Mouse (Mus musculus) E14TG2a.4 (cell line): Measurements from ENCODE around the gene Arvcf.

Source experiments
- H3K27me3 ChIP-seq: 2 replicates; pipeline ENCODE4 v1.6.1; 2014; ENCODE audit warnings: low read length, control low read depth; ENCODE audit not compliant: insufficient read depth
- H3K36me3 ChIP-seq: 2 replicates; pipeline ENCODE4 v1.6.1; 2014; ENCODE audit warnings: low read length, control low read depth; ENCODE audit not compliant: insufficient read depth
- H3K4me1 ChIP-seq: replicated peaks from 2 replicates; pipeline ENCODE4 v1.6.1; 2014; ENCODE audit warnings: low read depth, low read length, control low read depth
- H3K4me3 ChIP-seq: replicated peaks from 2 replicates; pipeline ENCODE4 v1.5.1; 2014; ENCODE audit warnings: mild to moderate bottlenecking, low read length
- H3K9me3 ChIP-seq: 2 replicates; pipeline ENCODE4 v1.6.1; 2014; ENCODE audit warnings: low read length, control low read depth
- CTCF ChIP-seq: conservative IDR thresholded peaks from 2 replicates; pipeline ENCODE4 v1.5.1; 2014; ENCODE audit warnings: low read length
- NANOG ChIP-seq: IDR thresholded peaks from 2 replicates; pipeline ENCODE4 v1.6.1; 2014; ENCODE audit warnings: borderline replicate concordance, low read length, mixed read lengths
- POU5F1 ChIP-seq: IDR thresholded peaks from 2 replicates; pipeline ENCODE4 v1.6.1; 2014; ENCODE audit warnings: low read length, borderline replicate concordance

The Arvcf gene

DNA sequence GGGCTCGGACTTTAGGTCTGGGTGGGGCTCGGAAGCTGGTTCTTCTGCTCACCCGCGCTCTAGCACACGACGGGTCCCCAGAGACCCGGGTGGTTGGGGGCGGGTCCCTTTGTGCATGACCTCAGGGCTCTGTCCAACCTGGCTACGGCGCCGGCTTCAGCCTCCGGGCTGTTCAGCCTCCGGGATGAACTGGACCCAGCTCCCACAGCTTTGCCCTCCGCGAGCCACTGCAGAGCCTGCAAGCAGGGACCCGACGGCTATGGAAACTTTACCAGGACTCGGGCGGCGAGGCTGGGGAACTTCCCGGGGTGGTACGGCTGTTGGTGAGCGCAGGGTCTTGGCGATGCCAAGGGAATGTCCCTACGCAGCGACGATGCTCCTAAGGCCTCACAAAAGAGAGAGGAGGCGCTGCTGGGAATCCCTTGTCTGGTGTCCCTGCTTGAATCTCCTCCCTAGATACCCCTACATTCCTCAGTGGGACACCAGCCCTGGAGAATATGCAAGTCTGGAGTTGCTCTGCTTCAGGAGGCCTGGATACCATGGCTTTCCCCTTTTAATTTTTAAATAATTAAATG lies 706 bp downstream of the Arvcf start:
- Histone ChIP-seq H3K4me1 (peaks cover 38% of the 10 kb centered on the region), H3K4me3 (peak overlapping the region; percentile 89), H3K36me3 (no peaks in the 10 kb centered on the region), H3K27me3 (peaks cover 34% of the 10 kb centered on the region), H3K9me3 (no peaks in the 10 kb centered on the region)
- TF ChIP-seq CTCF (no peak), POU5F1 (no peak), NANOG (no peak)

DNA sequence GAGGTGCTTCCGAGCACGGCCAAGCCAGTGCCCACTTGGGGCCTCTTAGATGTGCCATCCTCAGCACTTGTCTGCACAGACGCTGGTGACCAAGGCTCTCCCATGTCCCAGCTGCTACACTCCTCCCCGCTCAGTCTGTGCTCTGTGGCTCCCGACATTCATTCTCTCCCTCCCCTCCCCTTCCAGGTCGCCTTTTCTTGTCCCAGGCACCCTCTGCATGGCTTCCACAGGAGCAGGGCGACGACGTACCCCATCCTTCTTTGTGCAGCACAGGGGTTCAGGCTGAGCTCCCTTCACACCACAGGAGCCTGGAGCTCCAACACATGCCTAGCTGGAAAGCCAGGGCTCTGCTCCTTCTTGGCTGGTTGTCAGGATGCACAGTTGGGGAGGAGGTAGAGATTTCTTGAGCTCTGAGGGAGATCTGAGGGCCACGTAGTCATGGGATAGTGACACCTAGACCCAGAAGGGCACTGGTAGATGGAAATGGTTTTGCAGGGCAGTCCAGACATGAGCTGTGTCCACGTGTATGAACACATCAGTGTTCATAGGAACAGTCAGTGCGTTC lies 1.9 kb downstream of the Arvcf start:
- Histone ChIP-seq H3K4me3 (no peak overlapping the region), H3K9me3 (no peaks in the 10 kb centered on the region), H3K4me1 (peaks cover 30% of the 10 kb centered on the region), H3K36me3 (no peaks in the 10 kb centered on the region), H3K27me3 (peaks cover 34% of the 10 kb centered on the region)
- TF ChIP-seq NANOG (no peak), CTCF (no peak), POU5F1 (no peak)

DNA sequence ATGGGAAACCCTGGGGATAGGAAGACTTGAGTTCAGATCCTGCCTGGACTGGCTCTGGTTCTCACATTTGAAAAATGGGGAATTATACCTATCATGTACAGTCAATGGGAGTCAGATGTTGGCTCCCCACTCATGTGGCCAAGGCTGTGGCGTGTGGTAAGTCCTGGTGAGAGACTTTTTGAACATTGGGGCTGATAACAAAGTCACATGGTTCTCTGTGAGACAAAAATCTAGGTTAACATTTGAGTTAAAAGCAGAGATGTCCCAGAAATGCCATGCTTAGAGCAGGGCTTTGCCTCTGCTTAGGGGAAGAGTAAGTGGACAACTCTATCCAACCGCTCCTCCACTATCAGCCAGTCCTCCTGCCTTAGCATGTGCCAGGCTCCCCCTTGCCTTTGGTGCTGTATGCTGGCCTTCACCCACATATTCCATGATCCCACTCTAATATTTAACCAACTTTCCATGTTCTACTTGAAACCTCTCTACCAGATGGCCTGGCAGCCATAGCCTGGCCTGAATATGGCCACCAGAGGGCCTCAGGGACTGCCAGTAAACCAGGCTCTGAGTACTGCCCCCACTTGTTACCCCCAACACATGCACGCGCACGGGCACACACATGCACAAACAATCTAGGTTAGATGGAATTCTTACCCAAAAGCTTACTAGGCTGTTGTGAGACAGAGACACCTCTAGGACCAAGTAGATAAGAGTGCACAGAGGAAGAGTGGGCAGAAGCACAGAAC lies 3.5 kb downstream of the Arvcf start:
- Histone ChIP-seq H3K36me3 (no peaks in the 10 kb centered on the region), H3K4me1 (peaks cover 23% of the 10 kb centered on the region), H3K9me3 (no peaks in the 10 kb centered on the region), H3K27me3 (peaks cover 31% of the 10 kb centered on the region), H3K4me3 (no peak overlapping the region)
- TF ChIP-seq CTCF (peak; percentile 44), POU5F1 (no peak)

DNA sequence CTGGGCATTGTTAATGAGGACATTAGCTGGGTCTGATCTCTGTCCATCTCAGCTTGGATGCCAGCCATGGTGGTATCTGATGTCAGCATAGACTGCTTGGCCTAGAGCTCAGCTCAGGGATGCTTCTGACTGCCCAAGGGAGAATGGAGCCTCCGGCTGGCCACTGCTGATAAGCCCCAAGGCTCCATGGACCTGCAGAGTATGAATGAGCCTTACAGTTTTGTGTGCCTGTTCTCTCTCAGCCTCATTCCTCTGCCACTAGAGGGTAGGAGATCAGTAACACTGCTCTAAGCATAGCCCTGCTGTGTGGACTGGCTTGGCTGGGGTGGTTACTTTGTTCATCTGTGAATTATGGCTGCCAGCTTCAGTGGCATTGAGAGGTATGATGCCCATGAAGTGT lies 5.1 kb downstream of the Arvcf start:
- no peaks in the 10 kb centered on the region for H3K36me3 ChIP-seq
- peaks cover 19% of the 10 kb centered on the region for H3K4me1 ChIP-seq
- H3K27me3 ChIP-seq: peaks cover 22% of the 10 kb centered on the region
- TF ChIP-seq POU5F1 (no peak), CTCF (no peak), NANOG (no peak)
- no peak overlapping the region for H3K4me3 ChIP-seq
- H3K9me3 ChIP-seq: peaks cover 2% of the 10 kb centered on the region

DNA sequence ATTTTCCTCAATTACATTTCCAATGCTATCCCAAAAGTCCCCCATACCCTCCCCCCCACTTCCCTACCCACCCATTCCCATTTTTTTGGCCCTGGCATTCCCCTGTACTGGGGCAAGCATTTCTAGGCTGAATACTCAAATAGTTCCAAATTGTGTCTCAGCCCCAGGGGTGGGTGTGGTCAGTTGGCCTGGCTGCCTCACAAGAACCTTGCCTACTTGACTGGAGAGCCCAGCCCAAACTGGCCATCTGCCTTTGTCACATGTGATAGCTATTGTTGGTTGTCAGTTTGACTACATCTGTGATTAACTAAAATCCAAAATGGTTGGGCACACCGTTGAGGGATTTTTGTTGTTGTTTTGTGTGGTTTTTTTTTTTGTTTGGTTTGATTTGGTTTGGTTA lies 9.0 kb downstream of the Arvcf start:
- Histone ChIP-seq H3K9me3 (peaks cover 11% of the 10 kb centered on the region), H3K36me3 (no peaks in the 10 kb centered on the region), H3K4me3 (no peak overlapping the region), H3K4me1 (peaks cover 13% of the 10 kb centered on the region), H3K27me3 (no peaks in the 10 kb centered on the region; the same call in 1 of the 2 replicates)
- TF ChIP-seq POU5F1 (no peak), NANOG (no peak), CTCF (no peak)

DNA sequence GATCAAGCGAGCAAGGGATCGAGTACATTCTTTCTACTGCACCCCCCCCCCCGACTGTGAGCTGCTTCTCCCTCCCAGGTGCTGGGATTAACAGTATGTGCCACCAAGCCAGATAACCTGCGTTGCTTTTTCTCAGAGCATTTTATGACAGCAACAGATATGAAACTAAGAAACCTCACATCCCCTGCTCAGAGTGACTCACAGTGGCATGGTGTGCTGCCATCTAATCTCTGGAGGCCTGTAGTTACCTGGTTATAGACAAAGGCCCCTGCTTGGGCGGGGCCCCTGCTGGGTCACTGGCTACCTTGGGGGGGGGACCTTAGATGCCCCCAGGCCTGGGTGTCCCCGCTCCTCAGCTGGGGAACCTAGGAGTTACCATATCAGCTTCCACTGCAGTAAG lies 10.0 kb downstream of the Arvcf start:
- H3K9me3 ChIP-seq: peaks cover 11% of the 10 kb centered on the region
- H3K36me3 ChIP-seq: no peaks in the 10 kb centered on the region
- TF ChIP-seq CTCF (no peak), POU5F1 (no peak), NANOG (no peak)
- H3K4me1 ChIP-seq: peaks cover 13% of the 10 kb centered on the region
- no peak overlapping the region for H3K4me3 ChIP-seq
- no peaks in the 10 kb centered on the region; the same call in 1 of the 2 replicates for H3K27me3 ChIP-seq

DNA sequence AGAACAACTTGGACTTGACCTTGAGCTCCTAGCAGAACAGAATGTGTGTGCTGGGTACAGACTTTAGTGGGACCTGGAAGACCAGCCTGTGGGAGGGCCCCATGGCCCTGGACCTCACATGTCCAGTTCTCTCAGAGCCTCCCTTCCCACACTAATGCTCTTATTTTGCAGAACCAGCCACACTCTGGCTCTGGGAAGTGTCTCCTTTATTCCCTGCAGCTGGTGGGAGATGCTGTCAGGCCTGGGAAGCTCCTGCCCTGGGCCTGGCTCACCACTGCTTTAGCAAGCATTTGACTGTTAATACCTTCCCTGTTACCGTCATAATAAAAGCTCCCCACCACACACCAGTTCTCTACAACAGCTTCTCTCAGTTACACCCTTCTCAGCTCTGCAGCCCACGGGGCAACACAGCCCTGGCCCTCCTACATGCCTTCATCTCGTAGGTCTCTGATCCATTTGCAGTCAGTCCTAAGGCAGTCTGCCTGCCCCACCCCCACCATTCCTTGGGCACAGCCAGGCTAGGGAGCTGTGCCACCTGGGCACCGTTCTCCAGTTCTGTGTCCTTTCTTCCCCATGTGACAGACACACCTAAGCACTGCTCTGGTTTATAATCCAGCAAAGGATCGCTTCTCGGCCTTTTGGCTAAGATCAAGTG lies 12.3 kb downstream of the Arvcf start:
- Histone ChIP-seq H3K36me3 (no peaks in the 10 kb centered on the region), H3K4me3 (no peak overlapping the region), H3K9me3 (peaks cover 16% of the 10 kb centered on the region), H3K27me3 (no peaks in the 10 kb centered on the region), H3K4me1 (peaks cover 13% of the 10 kb centered on the region)
- TF ChIP-seq CTCF (no peak), NANOG (no peak), POU5F1 (no peak)

DNA sequence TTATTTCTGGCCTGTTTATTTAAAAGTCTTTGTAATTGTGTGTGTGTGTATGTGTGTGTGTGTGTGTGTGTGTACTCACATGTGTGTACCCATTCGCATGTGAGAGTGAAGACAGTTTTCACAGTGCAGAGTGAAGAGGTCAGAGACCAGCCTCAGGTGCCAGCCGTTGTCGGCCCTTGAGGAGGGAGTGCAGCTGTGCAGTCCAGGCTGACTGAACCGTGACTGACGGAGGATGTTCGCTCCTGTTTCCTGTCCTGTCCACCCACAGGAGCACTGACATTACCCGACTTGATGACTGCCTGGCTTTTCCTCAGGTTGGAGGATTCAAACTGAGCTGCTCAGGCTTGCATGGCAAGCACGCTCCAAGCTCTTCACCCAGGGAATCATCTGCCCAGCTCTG lies 15.0 kb downstream of the Arvcf start:
- no peaks in the 10 kb centered on the region for H3K27me3 ChIP-seq
- H3K36me3 ChIP-seq: no peaks in the 10 kb centered on the region
- TF ChIP-seq POU5F1: no peak
- TF ChIP-seq CTCF: no peak
- TF ChIP-seq NANOG: no peak
- H3K4me3 ChIP-seq: no peak overlapping the region
- peaks cover 7% of the 10 kb centered on the region; the same call in 1 of the 2 replicates for H3K4me1 ChIP-seq
- H3K9me3 ChIP-seq: peaks cover 16% of the 10 kb centered on the region
